Mouse (Mus musculus): ENCODE data around the gene Synrg. TPM values are rescaled to one million over a fixed set of nuclear protein-coding genes. Genes with fewer than 3 reads are reported as not detected.

Synrg gene
- polyA plus RNA-seq, 1 experiment from 2014 or later = 7.2 TPM

DNA sequence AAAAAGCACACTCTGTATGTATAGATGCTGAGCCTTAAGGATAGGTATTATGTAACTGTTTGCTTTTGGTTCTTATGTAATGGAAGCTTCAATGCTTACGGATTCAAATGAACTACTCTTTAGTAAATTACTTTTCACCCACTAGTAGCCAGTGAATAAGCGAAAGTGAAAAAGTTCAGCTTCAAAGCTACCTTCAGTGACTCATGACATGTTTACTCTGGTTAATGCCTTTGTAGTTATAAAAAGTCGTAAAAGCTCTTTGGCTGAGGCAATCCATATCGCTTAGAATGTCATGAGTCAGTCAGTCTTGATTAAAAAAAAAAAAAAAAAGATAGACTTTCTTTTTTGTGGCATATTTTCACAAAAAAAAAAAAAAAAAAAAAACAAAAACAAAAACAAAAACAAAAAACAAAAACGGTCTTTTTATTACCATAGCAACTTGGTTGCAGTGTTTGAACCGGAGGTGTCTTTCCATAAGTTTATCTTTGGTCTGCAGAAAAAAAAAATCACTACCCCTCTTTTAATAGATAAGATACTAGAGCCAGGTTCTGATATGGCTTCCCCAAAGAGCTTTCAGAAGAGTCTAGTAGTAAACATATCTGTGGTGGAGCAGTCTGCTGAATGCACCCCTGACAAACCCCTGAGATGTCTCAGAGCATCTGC, 52.0 kb downstream of the Synrg start:
- ATAC-seq (ENCODE audit: low FRiP score, low TSS enrichment) = peak; percentile 85
- 49% methylated on average over 6 of the region's 6 CpGs for WGBS
- DNase-seq (ENCODE audit: low spot score) = no peak
- H3K4me3 ChIP-seq (ENCODE audit: low read depth, low read length) = no peak overlapping the region
- no peaks in the 10 kb centered on the region for H3K9me3 ChIP-seq (ENCODE audit: control insufficient read depth, low read length)
- H3K4me2 ChIP-seq (replicated peaks; ENCODE audit: low read depth) = no peak overlapping the region
- H3K36me3 ChIP-seq (ENCODE audit: control insufficient read depth, insufficient read depth, low read length) = peaks cover 9% of the 10 kb centered on the region
- no peaks in the 10 kb centered on the region for H3K4me1 ChIP-seq (replicated peaks; ENCODE audit: control insufficient read depth, insufficient read depth)
- H3K27me3 ChIP-seq (ENCODE audit: control insufficient read depth, insufficient read depth, low read length) = no peaks in the 10 kb centered on the region
- H3K27ac ChIP-seq (replicated peaks) = no peak overlapping the region
- TF ChIP-seq CTCF (IDR thresholded peaks at IDR 0.05; ENCODE audit: low read depth) (no peak), EP300 (optimal IDR thresholded peaks at IDR 0.05) (no peak)
- no peak overlapping the region for H3K9ac ChIP-seq (ENCODE audit: low read length)

DNA sequence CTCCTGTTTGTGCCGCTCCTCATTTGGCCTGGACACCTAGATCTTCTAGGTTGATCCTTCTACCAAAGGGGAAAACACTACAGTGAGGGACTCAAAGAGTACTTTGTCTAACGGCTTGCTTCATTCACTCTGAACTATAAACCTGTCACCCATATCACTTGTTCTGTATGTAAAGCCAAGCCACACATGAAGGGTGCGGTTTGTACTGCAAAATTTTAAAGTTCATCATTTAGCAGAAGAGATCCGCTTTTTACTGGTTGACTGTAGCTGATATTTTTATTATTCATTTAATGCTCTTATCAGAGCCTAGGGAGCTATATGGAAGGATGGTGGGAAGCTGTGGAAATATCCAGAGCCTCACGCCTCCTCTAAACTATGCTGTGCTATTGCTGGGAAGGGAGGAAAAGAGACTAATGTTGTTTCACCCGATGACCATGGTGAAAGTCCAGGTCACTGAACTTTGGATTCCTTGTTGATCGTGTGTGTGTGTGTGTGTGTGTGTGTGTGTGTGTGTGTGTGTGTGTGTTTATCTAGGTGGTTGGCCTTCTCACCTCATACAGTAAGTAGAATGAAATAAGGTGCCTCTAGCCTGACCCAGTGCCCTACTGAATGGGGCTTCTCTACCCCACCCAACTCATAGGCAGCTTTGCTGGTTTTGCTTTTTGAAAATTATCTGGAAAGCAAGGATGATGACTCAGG, 52.7 kb downstream of the Synrg start:
- Histone ChIP-seq H3K4me2 (replicated peaks; ENCODE audit: low read depth) (no peak overlapping the region), H3K4me3 (ENCODE audit: low read depth, low read length) (no peak overlapping the region), H3K36me3 (ENCODE audit: control insufficient read depth, insufficient read depth, low read length) (peaks cover 9% of the 10 kb centered on the region), H3K4me1 (replicated peaks; ENCODE audit: control insufficient read depth, insufficient read depth) (no peaks in the 10 kb centered on the region), H3K27ac (replicated peaks) (no peak overlapping the region), H3K9me3 (ENCODE audit: control insufficient read depth, low read length) (no peaks in the 10 kb centered on the region), H3K9ac (ENCODE audit: low read length) (no peak overlapping the region), H3K27me3 (ENCODE audit: control insufficient read depth, insufficient read depth, low read length) (no peaks in the 10 kb centered on the region)
- ATAC-seq (ENCODE audit: low FRiP score, low TSS enrichment) (no peak), DNase-seq (ENCODE audit: low spot score) (no peak)
- TF ChIP-seq EP300 (optimal IDR thresholded peaks at IDR 0.05) = no peak
- no peak for TF ChIP-seq CTCF (IDR thresholded peaks at IDR 0.05; ENCODE audit: low read depth)
- 66% methylated on average over 7 of the region's 7 CpGs for WGBS

- Histone ChIP-seq H3K36me3 (ENCODE audit: control insufficient read depth, insufficient read depth, low read length) (peaks cover 16% of the 10 kb centered on the region), H3K9me3 (ENCODE audit: control insufficient read depth, low read length) (no peaks in the 10 kb centered on the region), H3K4me1 (replicated peaks; ENCODE audit: control insufficient read depth, insufficient read depth) (no peaks in the 10 kb centered on the region), H3K4me2 (replicated peaks; ENCODE audit: low read depth) (no peak overlapping the region), H3K27ac (replicated peaks) (no peak overlapping the region), H3K4me3 (ENCODE audit: low read depth, low read length) (no peak overlapping the region), H3K9ac (ENCODE audit: low read length) (no peak overlapping the region), H3K27me3 (ENCODE audit: control insufficient read depth, insufficient read depth, low read length) (no peaks in the 10 kb centered on the region)
- TF ChIP-seq EP300 (optimal IDR thresholded peaks at IDR 0.05) (no peak), CTCF (IDR thresholded peaks at IDR 0.05; ENCODE audit: low read depth) (no peak)
- ATAC-seq (ENCODE audit: low FRiP score, low TSS enrichment) (no peak), DNase-seq (ENCODE audit: low spot score) (no peak)
- 63% methylated on average over 5 of the region's 5 CpGs for WGBS
These were observed 63.0 kb downstream of the Synrg start for GRCm38 (mm10) chr11:84027231-84027630.

DNA sequence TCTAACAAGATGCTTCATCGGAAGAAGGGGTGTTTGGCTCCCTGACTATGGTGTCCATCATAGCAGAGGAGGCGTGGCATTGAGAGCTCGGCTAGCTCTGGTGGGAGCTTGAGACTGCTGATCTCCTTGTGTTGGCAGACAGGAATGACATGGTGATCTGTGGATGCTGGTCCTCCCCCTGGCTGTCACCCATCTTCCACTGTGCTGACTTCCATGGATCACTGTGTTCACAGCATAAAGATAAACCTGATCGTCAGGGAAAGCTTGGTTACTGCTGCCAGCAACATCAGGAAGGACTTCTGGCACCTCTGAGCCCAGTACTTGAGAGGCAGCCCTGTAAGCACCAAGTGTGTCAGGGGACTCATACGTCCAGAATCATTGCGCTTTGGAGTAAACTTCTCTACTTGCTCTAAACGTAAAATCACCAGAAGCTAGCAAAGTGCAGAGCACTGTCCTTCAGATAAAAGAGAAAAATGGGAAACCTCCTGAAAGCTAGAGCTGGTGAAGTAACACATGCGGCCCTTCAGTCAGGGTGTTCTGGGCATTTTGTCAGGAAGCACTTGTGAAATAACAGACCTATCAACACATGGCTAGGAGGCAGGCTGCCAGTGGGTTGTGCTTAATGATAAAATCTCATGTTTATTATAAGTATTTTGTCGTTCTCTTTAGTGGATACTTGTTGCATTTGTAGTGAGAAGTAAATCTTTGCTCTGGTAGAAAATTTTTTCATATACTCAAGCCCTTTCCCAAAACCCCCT, 64.2 kb downstream of the Synrg start:
- Histone ChIP-seq H3K4me2 (replicated peaks; ENCODE audit: low read depth) (no peak overlapping the region), H3K27me3 (ENCODE audit: control insufficient read depth, insufficient read depth, low read length) (no peaks in the 10 kb centered on the region), H3K36me3 (ENCODE audit: control insufficient read depth, insufficient read depth, low read length) (peaks cover 19% of the 10 kb centered on the region), H3K27ac (replicated peaks) (no peak overlapping the region), H3K4me1 (replicated peaks; ENCODE audit: control insufficient read depth, insufficient read depth) (no peaks in the 10 kb centered on the region), H3K4me3 (ENCODE audit: low read depth, low read length) (no peak overlapping the region), H3K9me3 (ENCODE audit: control insufficient read depth, low read length) (no peaks in the 10 kb centered on the region), H3K9ac (ENCODE audit: low read length) (no peak overlapping the region)
- no peak for TF ChIP-seq CTCF (IDR thresholded peaks at IDR 0.05; ENCODE audit: low read depth)
- no peak for TF ChIP-seq EP300 (optimal IDR thresholded peaks at IDR 0.05)
- WGBS = 55% methylated on average over 9 of the region's 9 CpGs
- no peak for ATAC-seq (ENCODE audit: low FRiP score, low TSS enrichment)
- no peak for DNase-seq (ENCODE audit: low spot score)

DNA sequence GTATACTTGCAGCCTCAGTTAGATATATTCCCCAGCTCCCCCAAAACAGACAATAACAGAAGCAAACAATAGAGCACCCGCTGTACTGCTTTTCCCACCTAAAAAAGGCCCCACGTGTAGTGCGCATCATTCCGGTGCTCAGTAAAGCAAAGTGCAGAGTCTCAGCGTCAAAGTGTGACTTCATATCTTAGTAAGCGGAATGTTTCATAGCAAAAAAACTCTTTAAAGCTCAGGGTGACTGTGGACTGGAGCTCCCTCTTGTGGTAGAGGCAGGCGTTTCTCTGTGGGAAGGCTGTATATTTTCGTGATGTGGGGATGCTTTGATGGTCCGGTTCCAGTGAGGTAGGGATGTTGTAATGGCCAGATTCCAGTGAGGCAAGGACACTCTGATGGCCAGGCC, 67.7 kb downstream of the Synrg start:
- no peak overlapping the region for H3K4me3 ChIP-seq (ENCODE audit: low read depth, low read length)
- no peak overlapping the region for H3K27ac ChIP-seq (replicated peaks)
- ATAC-seq (ENCODE audit: low FRiP score, low TSS enrichment) = peak; percentile 41; the same call in 1 of the 2 replicates
- H3K36me3 ChIP-seq (ENCODE audit: control insufficient read depth, insufficient read depth, low read length) = peaks cover 7% of the 10 kb centered on the region
- no peak overlapping the region for H3K4me2 ChIP-seq (replicated peaks; ENCODE audit: low read depth)
- no peaks in the 10 kb centered on the region for H3K9me3 ChIP-seq (ENCODE audit: control insufficient read depth, low read length)
- peak; percentile 68 for DNase-seq (ENCODE audit: low spot score)
- 49% methylated on average over 9 of the region's 9 CpGs for WGBS
- no peaks in the 10 kb centered on the region for H3K27me3 ChIP-seq (ENCODE audit: control insufficient read depth, insufficient read depth, low read length)
- no peaks in the 10 kb centered on the region for H3K4me1 ChIP-seq (replicated peaks; ENCODE audit: control insufficient read depth, insufficient read depth)
- peak; percentile 88 for TF ChIP-seq CTCF (IDR thresholded peaks at IDR 0.05; ENCODE audit: low read depth)
- TF ChIP-seq EP300 (optimal IDR thresholded peaks at IDR 0.05) = no peak
- no peak overlapping the region for H3K9ac ChIP-seq (ENCODE audit: low read length)
